Mouse (Mus musculus) testis, postnatal 10 days (tissue): ENCODE data around the gene Slc22a1.
"Not testable (repeated sequence)": the region's sequence is repeated elsewhere in the genome, so short reads cannot be mapped to it uniquely, and the experiment has no call there.

Experiments used
- DNase-seq: peaks from one replicate; pipeline ENCODE4 v3.0.0; 2021; ENCODE audit warnings: low spot score

The Slc22a1 gene

DNA sequence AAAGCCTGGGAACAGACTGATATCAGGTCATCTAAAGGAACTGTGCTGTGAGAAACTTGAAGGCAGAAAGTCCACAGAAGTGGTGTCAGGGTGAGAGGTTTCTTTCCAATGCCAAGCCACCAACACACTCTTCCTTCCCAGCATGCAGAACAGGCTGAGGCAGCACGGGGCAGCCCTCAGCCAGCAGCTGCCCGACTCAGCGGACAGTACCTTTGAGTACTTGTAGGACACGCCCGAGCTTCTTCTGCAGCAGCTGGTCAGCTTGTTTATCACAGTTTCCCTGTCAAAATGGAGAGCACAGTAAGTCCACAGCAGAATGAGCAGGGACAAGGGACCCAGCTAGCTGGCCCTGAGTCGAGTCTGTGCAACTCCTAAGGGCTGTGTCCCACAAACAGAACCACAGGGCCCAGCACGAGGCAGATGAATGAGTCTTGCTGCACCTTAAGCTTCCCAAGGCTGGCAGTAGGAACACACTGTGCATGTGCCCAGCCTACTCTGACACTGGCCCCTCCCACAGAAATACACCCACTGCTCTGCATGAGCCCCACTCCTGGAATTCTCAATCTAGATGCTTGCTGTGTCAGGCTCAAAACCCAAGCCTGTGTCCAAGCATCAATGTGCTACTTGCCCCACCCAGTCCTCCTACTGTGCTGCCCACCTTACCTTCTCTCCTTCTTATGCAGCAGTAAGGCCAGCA lies 9.4 kb upstream of the Slc22a1 start:
- no peak for DNase-seq

GRCm38 (mm10) chr17:12684412-12684811 lies 8.8 kb upstream of the Slc22a1 start:
- no peak for DNase-seq

- no peak for DNase-seq
Measured at GRCm38 (mm10) chr17:12683582-12683981, 8.0 kb upstream of the Slc22a1 start.

DNA sequence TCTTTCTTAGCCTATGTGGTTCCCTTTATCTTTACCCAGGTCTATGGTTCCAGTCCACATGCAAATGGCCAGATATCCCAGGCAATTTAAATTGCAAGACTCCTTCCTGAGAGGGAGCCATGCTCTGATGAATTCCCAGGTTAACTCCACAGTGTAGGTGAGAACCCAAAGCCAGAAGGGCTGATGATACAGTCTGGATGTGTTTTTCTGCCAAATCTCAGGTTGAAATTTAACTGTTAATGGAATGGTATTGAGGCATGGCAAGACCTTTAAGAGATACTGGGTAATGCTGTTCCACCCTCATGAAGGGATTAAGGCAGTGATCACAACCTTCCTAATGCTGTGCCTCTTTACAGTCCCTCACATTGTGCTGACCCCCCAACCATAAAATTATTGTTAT lies 2.6 kb upstream of the Slc22a1 start:
- DNase-seq: no peak

GRCm38 (mm10) chr17:12677139-12677538 lies 1.5 kb upstream of the Slc22a1 start:
- no peak for DNase-seq

- not testable (repeated sequence) for DNase-seq
Measured at GRCm38 (mm10) chr17:12674980-12675379, 649 bp downstream of the Slc22a1 start.

GRCm38 (mm10) chr17:12673871-12674270 lies 1.8 kb downstream of the Slc22a1 start:
- no peak for DNase-seq

- no peak for DNase-seq
Measured at GRCm38 (mm10) chr17:12672285-12672790, 3.3 kb downstream of the Slc22a1 start.

DNA sequence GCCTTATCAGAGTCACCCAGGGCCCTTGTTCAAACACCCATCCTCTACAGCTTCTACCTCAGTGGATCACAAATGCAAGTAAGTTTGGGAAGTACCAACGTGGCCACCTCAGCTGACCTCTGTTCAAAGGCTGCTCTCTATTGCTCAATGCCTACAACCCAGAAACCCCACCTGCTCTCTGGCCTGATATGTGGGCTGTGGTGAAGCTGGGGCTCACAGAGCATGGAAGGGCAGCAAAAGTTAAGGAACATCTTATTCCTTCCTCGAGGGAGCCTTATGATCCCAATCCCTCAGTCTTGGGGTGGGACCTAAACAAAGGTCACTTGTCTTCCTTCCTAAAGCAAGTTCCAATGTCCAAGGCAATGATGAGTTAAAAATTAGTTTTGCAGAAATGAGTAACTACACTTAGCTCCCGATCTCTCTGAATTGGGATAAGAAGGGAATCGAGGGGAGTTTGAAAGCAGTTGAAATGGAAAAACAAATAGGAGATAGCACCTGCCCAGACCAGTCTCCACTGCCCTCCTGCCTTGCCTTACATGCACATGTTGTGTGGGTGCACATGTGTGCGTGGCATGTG lies 4.5 kb downstream of the Slc22a1 start:
- DNase-seq: no peak

GRCm38 (mm10) chr17:12669363-12669679 lies 6.3 kb downstream of the Slc22a1 start:
- no peak for DNase-seq

GRCm38 (mm10) chr17:12668478-12669362 lies 6.9 kb downstream of the Slc22a1 start:
- DNase-seq: no peak

- DNase-seq: no peak
Measured at GRCm38 (mm10) chr17:12664156-12664555, 11.5 kb downstream of the Slc22a1 start.

- DNase-seq: no peak
Measured at GRCm38 (mm10) chr17:12660572-12661260, 14.9 kb downstream of the Slc22a1 start.

GRCm38 (mm10) chr17:12659233-12659632 lies 16.4 kb downstream of the Slc22a1 start:
- DNase-seq: no peak

DNA sequence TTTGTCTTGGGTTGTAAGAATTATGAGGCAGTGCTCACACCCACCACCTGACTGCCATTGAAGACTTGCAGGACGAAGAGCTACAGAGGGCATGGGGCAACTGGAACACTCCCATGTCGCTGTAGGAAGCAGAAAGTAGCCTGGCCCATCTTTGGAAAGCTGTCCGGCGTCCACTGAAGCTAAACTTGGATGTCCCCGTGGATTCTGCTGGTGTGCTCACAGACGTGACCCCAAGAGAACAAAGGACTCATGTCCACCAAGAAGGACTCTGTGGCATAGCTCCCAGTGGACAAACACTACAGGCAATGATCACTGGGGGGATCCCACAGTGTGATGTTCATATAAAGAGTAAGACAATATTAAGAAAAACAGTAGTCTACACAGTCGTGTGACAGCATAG lies 16.8 kb downstream of the Slc22a1 start:
- DNase-seq: no peak

DNA sequence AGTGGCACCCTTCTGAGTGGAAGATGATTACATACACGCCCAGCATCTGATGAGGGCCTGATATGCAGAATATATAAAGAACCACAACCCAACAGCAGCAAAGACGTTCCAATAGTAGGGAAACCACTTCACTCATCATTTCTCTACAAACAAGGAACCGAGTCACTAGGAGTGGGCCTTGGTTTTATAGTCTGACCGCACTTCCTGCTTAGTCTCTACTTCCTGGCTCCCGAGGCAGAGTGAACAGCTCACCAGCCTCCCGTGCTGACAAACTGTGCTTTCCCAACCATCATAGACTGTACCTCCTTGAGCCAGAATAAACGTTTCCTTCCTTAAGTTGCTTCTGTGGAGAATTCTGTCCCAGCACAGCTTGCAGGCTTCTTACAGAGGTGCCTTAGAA lies 19.8 kb downstream of the Slc22a1 start:
- no peak for DNase-seq

DNA sequence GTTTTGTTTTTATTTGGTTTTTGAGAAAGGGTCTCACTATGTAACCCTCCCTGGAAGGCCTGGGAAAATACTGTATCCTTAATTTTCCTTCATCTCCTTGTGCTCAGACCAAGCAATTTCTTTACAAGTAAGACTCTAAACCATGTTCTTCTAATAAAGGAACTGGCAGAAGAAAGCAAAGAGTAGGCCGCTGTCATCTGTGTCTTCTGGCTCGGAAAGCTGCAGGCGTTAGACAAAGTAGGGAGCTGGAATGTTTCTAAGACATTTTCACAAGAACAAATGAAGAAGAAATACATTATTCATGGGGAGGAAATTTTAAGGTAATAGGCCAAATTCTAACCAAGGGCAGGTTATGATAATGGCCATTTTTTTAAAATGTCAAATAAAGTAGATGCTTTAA lies 21.6 kb downstream of the Slc22a1 start:
- no peak for DNase-seq

- DNase-seq: no peak
Measured at GRCm38 (mm10) chr17:12652604-12653003, 23.0 kb downstream of the Slc22a1 start.

DNA sequence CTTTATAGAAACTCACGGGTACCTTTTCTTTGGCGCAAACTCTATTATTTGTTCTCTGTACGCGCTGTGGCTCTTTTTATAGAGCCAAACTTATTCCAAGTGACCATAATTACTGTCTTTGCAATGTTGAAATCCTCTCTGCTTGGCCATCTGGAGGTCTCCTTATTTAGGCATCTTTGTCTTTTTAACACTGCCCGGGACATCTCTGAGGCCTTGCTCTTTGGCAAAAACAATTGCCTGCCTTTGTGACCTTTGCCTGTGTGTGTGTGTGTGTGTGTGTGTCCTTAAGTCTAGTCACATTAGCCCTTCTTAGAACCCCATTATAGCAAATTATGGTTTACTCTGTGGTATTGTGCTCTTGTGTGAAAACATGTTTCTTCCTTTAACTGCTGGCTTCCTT lies 30.2 kb downstream of the Slc22a1 start:
- DNase-seq: no peak

DNA sequence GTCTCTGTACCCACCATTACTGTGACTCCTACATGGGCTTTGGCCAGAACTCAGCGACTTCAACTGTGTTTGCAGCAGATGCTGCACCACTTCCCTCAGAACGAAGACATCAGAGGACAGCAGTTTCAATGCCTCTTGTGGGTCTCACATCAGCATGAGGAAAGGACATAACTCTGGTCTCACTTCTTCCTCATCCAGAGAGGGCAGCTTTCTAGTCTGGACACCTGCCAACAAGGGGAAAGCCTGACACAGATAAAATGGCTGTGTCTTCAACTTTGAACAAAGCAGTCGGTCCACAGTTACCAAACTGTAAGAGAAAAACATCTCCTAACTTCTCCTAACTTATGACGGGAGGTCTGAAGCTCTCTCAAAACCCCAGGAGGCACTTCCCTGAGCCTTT lies 34.5 kb downstream of the Slc22a1 start:
- DNase-seq: no peak

GRCm38 (mm10) chr17:12639585-12639984 lies 36.0 kb downstream of the Slc22a1 start:
- no peak for DNase-seq

DNA sequence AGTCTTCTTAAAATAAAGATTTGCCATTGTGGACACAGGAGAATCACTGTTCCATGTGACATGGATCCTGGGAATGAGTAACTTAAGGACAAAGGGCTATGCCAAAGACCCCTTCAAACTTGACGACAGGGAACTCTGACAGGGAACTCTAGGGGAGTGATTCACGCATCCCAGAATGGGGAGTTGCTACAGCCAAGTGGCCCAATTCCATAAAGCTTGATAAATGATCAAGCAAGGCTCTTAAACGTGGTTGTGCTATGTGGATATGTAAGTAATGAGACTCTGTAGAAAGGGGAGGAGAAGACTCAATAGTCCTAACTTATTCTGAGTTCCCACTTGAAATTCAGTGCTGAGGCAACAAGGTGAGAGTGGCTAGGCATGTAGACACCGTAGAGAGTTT lies 40.8 kb downstream of the Slc22a1 start:
- DNase-seq: no peak
